Mouse (Mus musculus): ENCODE data around the gene Tenm2. TPM values are rescaled to one million over a fixed set of nuclear protein-coding genes. Genes with fewer than 3 reads are reported as not detected.

The Tenm2 gene
- polyA plus RNA-seq, 1 experiment, result 0.13 TPM

DNA sequence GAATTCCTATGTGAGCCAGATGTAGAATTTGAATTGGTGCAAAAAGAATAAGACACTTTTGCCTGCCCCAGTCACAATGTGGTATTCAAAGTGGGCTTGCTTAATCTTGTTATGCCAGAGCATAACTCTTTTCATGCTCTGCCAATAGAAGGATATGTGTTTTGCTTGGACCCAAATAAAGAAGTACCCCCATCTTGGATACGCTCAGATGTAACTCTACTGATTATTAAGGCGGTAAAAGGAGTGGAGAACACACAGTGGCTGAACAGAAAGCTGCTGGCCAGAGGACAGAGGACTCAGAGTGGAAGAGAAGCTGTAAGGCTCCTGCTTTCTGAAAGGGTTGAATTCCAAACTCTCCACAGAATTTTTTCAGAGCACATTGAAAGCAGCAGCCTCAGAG lies 556.4 kb downstream of the Tenm2 start:
- TF ChIP-seq CTCF (IDR thresholded peaks at IDR 0.05; ENCODE audit: extremely low read depth, insufficient read length, insufficient replicate concordance, low read depth, low read length) (no peak), POLR2A (IDR thresholded peaks at IDR 0.05; ENCODE audit: low read depth, low read length) (no peak)
- Histone ChIP-seq H3K27ac (ENCODE audit: insufficient read depth, low read depth, low read length) (no peak overlapping the region), H3K4me3 (ENCODE audit: low read depth, low read length) (no peak overlapping the region), H3K36me3 (ENCODE audit: control insufficient read depth, insufficient read depth, low read length) (no peaks in the 10 kb centered on the region), H3K4me1 (ENCODE audit: control insufficient read depth, insufficient read depth, insufficient read length, low read length) (no peaks in the 10 kb centered on the region), H3K27me3 (ENCODE audit: control insufficient read depth, insufficient read depth, low read length) (no peaks in the 10 kb centered on the region)
- 85% methylated on average over 2 of the region's 2 CpGs for WGBS

DNA sequence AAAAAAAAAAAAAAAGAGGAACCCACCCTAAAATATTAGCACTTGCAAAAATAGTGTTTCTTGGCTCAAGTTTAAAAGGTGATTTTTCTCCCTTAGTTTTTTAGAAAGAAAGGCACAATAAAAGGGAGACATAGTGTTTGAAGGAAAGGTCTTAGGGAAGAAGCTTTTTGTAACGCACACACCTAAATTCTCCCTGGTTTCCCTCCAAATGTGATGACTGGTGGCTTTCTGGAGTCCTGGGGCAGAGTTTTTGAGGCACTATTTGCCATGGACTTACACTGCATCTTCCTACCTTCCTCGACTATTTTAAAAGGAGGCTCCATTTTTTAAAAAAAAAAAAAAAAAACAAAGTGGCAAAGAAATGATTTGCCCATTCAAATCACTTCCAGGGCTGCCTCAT lies 557.2 kb downstream of the Tenm2 start:
- no peak overlapping the region for H3K4me3 ChIP-seq (ENCODE audit: low read depth, low read length)
- 57% methylated on average over 2 of the region's 2 CpGs for WGBS

DNA sequence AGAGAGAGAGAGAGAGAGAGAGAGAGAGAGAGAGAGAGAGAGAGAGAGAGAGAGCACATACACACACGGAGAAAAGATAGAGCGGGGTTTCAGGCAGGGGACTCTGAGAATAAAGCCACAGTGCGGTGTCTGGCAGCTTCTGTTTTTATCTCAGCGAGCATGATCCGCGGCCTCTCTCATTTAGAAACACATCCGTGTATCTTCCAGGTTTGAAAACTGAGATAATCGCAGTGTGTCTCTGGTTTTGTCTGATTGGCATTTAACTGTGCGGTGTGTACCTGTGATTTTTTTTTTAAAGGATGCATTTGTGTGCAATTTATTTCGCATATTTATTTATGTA lies 557.7 kb downstream of the Tenm2 start:
- Histone ChIP-seq H3K27me3 (ENCODE audit: control insufficient read depth, insufficient read depth, low read length) (no peaks in the 10 kb centered on the region), H3K27ac (ENCODE audit: insufficient read depth, low read depth, low read length) (no peak overlapping the region), H3K4me1 (ENCODE audit: control insufficient read depth, insufficient read depth, insufficient read length, low read length) (no peaks in the 10 kb centered on the region), H3K36me3 (ENCODE audit: control insufficient read depth, insufficient read depth, low read length) (no peaks in the 10 kb centered on the region), H3K4me3 (ENCODE audit: low read depth, low read length) (no peak overlapping the region)
- 14% methylated on average over 10 of the region's 10 CpGs for WGBS
- no peak for TF ChIP-seq CTCF (IDR thresholded peaks at IDR 0.05; ENCODE audit: extremely low read depth, insufficient read length, insufficient replicate concordance, low read depth, low read length)
- no peak for TF ChIP-seq POLR2A (IDR thresholded peaks at IDR 0.05; ENCODE audit: low read depth, low read length)

More for the DNA sequence above, 557.2 kb downstream of the Tenm2 start:
- TF ChIP-seq CTCF (IDR thresholded peaks at IDR 0.05; ENCODE audit: extremely low read depth, insufficient read length, insufficient replicate concordance, low read depth, low read length) (no peak), POLR2A (IDR thresholded peaks at IDR 0.05; ENCODE audit: low read depth, low read length) (no peak)
- Histone ChIP-seq H3K36me3 (ENCODE audit: control insufficient read depth, insufficient read depth, low read length) (no peaks in the 10 kb centered on the region), H3K27ac (ENCODE audit: insufficient read depth, low read depth, low read length) (no peak overlapping the region), H3K4me1 (ENCODE audit: control insufficient read depth, insufficient read depth, insufficient read length, low read length) (no peaks in the 10 kb centered on the region), H3K27me3 (ENCODE audit: control insufficient read depth, insufficient read depth, low read length) (no peaks in the 10 kb centered on the region)

DNA sequence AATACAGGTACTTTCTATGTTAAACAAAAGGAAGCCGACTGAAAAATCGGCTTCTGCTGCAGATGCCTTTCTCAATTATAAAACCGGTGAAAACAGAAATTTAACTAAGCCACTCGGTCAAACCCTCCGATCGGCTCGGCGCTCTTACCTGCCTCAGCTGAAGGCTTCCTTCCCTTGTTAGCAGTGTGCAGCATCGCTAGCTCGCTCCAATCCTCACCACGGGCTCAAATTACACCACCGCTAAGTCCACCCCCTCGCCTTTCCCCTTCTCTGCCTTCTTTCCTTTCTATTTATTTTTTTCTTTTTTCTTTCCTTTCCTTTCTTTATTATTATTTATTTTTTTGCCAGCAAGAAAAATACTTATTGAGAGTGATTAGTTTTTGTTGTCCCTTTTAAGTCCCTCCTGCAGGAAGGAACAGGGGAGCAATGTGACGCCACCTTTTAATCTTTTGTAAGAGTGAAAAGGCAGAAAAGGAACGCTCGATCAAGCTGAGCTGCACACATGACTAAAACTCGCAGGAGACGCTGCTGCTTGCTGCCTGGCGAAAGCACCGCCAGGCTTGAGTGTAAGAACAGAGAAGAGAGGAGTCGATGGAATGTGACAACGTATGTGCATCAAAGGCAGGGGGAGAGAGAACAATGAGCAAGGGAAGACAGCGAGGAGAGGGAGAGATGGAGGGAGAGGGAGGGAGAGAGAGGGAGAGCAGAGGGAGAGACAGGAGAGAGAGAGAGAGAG lies 558.3 kb downstream of the Tenm2 start:
- 3% methylated on average over 23 of the region's 23 CpGs for WGBS

DNA sequence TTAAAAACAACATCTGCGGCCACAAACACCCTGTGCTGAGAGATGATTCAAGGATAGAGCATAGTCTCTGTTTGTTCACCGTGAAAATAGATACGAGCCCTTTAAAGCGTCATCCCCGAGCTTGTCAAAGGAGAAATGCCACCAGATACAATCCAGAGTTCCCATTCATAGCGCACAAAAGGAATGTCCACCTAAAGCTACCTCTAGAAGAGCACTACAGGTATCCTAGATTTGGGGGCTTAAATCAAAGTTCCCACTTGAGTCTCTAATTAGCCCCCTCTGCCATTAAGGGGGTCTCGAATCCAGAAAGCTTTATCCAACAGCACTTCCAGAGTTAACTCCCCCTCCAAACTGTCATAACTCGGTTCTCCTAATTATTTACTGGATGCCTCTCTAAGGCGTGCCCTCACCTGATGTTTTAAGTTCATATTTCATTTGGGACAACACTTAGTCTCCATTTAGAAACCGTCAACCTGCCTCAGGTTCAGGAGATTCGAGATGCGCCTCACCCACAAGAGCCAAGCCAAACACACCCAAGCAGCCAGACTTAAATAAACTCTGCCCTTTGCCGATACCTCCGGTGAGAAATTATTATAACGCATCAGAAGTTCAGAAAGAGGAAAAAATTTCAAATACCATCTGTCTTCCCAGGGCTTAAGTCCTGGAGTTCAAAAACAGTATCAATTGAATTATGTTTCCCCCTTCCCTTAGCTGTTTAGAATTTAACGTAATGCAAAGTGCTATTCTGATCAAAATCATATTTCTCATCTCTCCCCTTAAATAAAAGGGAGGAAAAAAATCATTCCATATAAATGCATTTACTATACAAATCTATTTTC lies 559.1 kb downstream of the Tenm2 start:
- Histone ChIP-seq H3K27ac (ENCODE audit: insufficient read depth, low read depth, low read length) (no peak overlapping the region), H3K4me1 (ENCODE audit: control insufficient read depth, insufficient read depth, insufficient read length, low read length) (no peaks in the 10 kb centered on the region), H3K4me3 (ENCODE audit: low read depth, low read length) (no peak overlapping the region), H3K27me3 (ENCODE audit: control insufficient read depth, insufficient read depth, low read length) (no peaks in the 10 kb centered on the region), H3K36me3 (ENCODE audit: control insufficient read depth, insufficient read depth, low read length) (no peaks in the 10 kb centered on the region)
- WGBS, result 44% methylated on average over 16 of the region's 16 CpGs
- TF ChIP-seq POLR2A (IDR thresholded peaks at IDR 0.05; ENCODE audit: low read depth, low read length) (no peak), CTCF (IDR thresholded peaks at IDR 0.05; ENCODE audit: extremely low read depth, insufficient read length, insufficient replicate concordance, low read depth, low read length) (no peak)

More for the DNA sequence above, 558.3 kb downstream of the Tenm2 start:
- Histone ChIP-seq H3K4me3 (ENCODE audit: low read depth, low read length) (no peak overlapping the region), H3K36me3 (ENCODE audit: control insufficient read depth, insufficient read depth, low read length) (no peaks in the 10 kb centered on the region), H3K27ac (ENCODE audit: insufficient read depth, low read depth, low read length) (no peak overlapping the region), H3K4me1 (ENCODE audit: control insufficient read depth, insufficient read depth, insufficient read length, low read length) (no peaks in the 10 kb centered on the region), H3K27me3 (ENCODE audit: control insufficient read depth, insufficient read depth, low read length) (no peaks in the 10 kb centered on the region)
- no peak for TF ChIP-seq CTCF (IDR thresholded peaks at IDR 0.05; ENCODE audit: extremely low read depth, insufficient read length, insufficient replicate concordance, low read depth, low read length)
- no peak for TF ChIP-seq POLR2A (IDR thresholded peaks at IDR 0.05; ENCODE audit: low read depth, low read length)

DNA sequence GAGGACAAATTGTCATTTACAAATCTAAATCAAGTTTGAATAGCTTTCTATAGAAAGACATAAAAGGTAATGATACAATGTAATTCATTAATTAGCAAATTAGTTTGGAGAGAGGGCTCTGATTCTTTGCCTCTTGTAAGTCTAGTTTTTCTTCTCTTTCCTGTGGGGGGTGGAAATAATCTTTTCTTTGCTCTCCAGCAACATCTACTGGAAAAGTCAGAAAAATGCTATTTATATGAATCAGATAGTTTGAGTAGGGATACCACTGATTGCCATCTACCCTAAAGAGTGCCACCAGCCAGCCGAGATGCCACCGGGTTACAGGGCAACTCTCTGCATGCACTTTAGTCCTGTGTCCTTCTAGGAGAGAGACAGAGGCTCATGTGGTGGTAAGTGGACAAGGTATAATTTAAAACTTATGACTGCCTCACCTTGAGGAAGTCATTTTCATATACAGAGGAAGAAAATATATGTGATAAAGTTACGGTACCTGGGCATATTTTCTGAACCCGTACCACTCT lies 560.8 kb downstream of the Tenm2 start:
- no peak for TF ChIP-seq CTCF (IDR thresholded peaks at IDR 0.05; ENCODE audit: extremely low read depth, insufficient read length, insufficient replicate concordance, low read depth, low read length)
- no peak for TF ChIP-seq POLR2A (IDR thresholded peaks at IDR 0.05; ENCODE audit: low read depth, low read length)
- 82% methylated on average over 4 of the region's 4 CpGs for WGBS
- no peak overlapping the region for H3K27ac ChIP-seq (ENCODE audit: insufficient read depth, low read depth, low read length)
- H3K4me1 ChIP-seq (ENCODE audit: control insufficient read depth, insufficient read depth, insufficient read length, low read length), result no peaks in the 10 kb centered on the region
- H3K36me3 ChIP-seq (ENCODE audit: control insufficient read depth, insufficient read depth, low read length), result no peaks in the 10 kb centered on the region
- no peaks in the 10 kb centered on the region for H3K27me3 ChIP-seq (ENCODE audit: control insufficient read depth, insufficient read depth, low read length)
- H3K4me3 ChIP-seq (ENCODE audit: low read depth, low read length), result no peak overlapping the region

DNA sequence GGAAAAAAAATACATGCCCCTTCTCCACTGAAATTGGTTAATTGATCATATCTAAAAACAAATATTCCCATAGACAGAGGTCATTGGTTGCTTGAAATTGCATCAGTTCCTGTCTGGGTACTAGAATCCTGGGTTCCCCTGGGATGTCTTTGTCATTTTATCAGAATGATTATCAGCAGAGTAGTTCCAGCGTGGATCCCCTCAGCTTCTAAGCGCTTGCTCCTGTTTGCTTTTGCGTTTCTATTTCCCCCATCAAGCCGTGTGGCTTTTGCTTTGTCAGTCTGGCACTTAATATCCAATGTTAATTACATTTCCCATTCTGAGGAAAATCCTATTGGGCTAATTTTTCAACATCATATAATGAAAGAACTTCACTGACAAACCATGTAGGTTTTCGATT lies 561.6 kb downstream of the Tenm2 start:
- Histone ChIP-seq H3K4me3 (ENCODE audit: low read depth, low read length) (no peak overlapping the region), H3K27me3 (ENCODE audit: control insufficient read depth, insufficient read depth, low read length) (no peaks in the 10 kb centered on the region), H3K36me3 (ENCODE audit: control insufficient read depth, insufficient read depth, low read length) (no peaks in the 10 kb centered on the region), H3K4me1 (ENCODE audit: control insufficient read depth, insufficient read depth, insufficient read length, low read length) (no peaks in the 10 kb centered on the region), H3K27ac (ENCODE audit: insufficient read depth, low read depth, low read length) (no peak overlapping the region)
- TF ChIP-seq POLR2A (IDR thresholded peaks at IDR 0.05; ENCODE audit: low read depth, low read length), result no peak
- no peak for TF ChIP-seq CTCF (IDR thresholded peaks at IDR 0.05; ENCODE audit: extremely low read depth, insufficient read length, insufficient replicate concordance, low read depth, low read length)
- WGBS, result 53% methylated on average over 5 of the region's 5 CpGs

Measured in small intestine, adult 2 months (tissue).